Mouse (Mus musculus) ovary, adult 2 months (tissue): Measurements from ENCODE around the gene Ubash3a. TPM values are rescaled to one million over a fixed set of nuclear protein-coding genes. Genes with fewer than 3 reads are reported as not detected.

Source experiments
- polyA plus RNA-seq: library from polyadenylated mRNA; depleted of rRNA; stranded (reverse); fragments of >200 nt; gene quantifications from 2 replicates; pipeline ENCODE4 v1.2.3, GENCODE M21; 2012; rRNA removed

The Ubash3a gene
- polyA plus RNA-seq = 1.2 and 2.0 TPM in 2 replicates

DNA sequence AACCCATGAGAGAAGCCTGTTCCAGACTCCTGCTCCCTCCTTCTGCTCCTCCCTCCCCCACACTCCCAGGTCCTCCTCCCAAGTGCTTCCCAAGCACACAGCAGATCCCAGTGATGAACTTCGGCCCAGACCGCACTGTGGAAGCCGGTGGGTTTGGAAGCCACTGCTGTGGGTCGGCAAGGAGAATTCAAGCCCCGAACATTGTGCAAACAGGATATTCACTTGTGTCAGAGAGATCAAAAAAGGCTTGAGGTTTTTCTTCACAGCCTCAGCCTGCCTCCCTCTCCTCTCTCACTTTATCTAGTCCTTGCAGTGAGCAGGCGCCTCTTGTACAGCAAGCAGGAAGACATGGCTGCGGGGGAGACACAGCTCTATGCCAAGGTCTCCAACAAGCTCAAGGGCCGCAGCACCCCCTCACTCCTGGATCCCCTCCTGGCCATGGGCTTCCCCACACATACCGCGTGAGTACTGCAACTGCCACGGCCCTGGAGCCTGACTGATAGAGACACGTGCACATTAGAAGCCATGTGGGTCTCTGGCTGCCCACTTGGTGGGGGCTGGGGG lies at the start of gene Ubash3a:
Ubash3a (plus strand) TSS at position 103 of the 564 bp plus-strand sequence.

DNA sequence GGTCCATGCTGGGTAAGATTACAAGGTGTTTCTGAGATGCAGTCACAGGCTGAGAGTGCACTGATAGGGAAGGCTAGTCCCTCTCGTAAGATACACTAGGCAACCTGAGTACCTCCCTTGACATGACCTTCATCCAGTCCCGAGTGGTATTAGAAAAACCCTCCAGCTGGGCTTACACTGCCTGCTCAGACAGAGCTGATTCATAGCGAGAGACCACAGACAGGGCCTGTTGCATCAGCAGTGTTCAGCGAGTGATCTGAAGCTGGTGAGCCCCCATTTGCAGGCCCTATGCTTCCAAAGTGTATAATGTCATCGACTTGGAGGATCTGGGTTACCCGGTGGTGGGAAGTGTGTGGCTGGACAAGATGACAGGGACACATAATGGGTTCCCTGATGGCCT lies 42.5 kb upstream of the Ubash3a start, which contains the start of gene Tff1:
Tff1 (minus strand) TSS at position 151 of the 400 bp plus-strand sequence.

DNA sequence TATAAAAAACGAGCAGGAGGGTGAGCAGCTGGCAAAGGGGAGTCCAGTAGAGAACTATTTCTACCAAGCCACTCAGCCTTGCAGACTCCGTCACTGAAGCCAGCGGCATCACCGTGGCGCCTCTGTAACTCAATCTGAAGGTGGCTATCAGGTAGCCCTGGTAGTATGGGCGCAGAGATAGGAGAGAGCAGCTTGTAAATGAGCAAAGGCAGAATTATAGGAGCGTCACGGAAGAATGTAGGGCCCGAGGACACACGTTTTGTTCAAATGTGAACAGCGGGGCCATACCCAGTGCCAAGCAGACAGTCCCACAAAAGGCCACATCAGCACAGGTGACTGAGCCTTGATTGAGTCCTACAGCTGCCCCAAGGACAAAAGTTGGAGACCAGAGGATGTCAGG lies 8.8 kb upstream of the Ubash3a start, which contains the start of gene Tmprss3:
Tmprss3 (minus strand) TSS at position 101 of the 400 bp plus-strand sequence.

DNA sequence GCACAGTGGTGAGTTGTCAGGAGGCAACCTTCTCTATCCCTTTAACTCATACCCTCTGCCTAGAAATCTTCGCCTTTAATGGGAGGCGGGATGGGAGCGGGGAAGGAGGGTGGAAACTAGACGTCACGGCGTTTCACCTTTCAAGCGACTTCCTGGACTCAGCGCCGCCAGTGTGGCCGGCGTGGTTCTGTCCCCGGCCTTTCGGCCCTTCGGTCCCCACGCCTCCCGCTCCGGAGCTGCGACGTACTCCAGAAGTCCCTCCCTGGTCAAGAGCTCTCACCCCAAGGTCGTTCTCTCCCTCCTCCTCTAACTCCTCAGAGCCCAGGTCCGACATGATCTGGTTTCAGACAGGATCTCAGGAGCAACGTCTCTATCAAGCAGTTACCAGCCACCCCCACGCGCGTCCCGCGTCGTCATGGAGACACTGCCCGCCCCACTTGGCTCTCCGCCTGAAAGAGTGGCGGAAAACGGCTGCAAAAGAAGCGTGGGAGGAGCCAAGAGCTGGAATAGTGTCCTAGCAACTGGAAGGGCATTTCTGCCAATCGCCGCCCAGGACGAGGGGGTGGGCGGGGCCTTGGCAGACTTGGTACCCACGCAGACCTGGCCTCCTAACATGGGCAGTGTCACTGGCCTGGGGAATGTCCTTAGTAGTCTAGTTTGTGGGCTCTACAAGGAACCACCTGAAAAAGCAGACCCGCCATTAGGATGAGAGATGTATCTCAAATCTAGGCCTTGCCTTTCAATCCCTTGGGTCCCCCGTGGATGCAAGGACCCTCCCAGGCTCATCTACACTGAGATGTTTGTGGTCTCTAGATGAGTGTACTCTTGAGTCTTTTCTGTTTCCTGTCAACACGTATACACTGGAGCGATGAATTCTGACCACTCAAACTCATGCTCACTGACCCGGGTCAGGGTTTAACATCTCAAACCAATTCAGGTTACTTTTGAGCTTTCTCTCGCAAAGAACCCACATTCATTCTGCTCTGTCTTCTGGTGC lies 69.5 kb downstream of the Ubash3a start, which contains the start of gene Rsph1:
Rsph1 (minus strand) TSS at position 462 of the 997 bp plus-strand sequence.

DNA sequence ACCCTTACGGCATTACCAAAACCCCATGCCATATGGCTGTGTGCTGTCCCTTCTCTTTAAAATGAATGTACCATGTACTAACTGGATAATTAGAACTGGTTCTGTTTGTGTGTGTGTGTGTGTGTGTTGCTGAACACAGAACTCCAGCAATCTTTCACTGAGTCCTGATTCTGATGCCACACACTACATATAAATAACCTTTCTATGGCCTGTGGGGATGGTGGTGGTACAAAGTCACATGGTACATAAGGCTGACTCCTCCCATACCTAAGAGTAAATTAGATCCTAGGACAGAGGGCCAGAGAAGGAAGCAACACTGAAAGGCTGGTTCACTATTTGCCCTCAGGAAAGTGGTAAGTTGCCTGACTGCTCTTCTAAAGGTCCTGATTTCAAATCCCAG lies 78.8 kb downstream of the Ubash3a start, which contains the start of gene Slc37a1:
Slc37a1 (plus strand) TSS at position 301 of the 400 bp plus-strand sequence.

Other genes with a start within 250 kb of the Ubash3a start
- gene Abcg1, start 150.2 kb upstream of the Ubash3a start, polyA plus RNA-seq = 11.1 and 11.5 TPM in 2 replicates
- gene Tff3, start 78.2 kb upstream of the Ubash3a start, polyA plus RNA-seq = 2.5 and 2.9 TPM in 2 replicates
- 0.82 TPM in 1 of 2 replicates, not detected in the other for gene Tff2, start 63.6 kb upstream of the Ubash3a start, polyA plus RNA-seq
- gene Tff1, start 42.6 kb upstream of the Ubash3a start, polyA plus RNA-seq = 0.34 and 3.0 TPM in 2 replicates
- gene Tmprss3, start 8.9 kb upstream of the Ubash3a start, polyA plus RNA-seq = 0.06 TPM in 1 of 2 replicates, not detected in the other
- 6.4 and 7.8 TPM in 2 replicates for gene Rsph1, start 69.5 kb downstream of the Ubash3a start, polyA plus RNA-seq
- gene Slc37a1, start 78.9 kb downstream of the Ubash3a start, polyA plus RNA-seq = 15.2 and 18.6 TPM in 2 replicates
- gene Pde9a, start 178.3 kb downstream of the Ubash3a start, polyA plus RNA-seq = 19.7 and 31.7 TPM in 2 replicates